Mouse (Mus musculus): Measurements from ENCODE around the gene Suds3.
A peak's percentile ranks its signal among the peaks of the same experiment; 100 is the strongest.

Gene Suds3

GRCm38 (mm10) chr5:117111774-117112112 is 4.2 kb downstream of the Suds3 start:
- no peak for DNase-seq (ENCODE audit: low spot score)

- no peak for DNase-seq (ENCODE audit: low spot score)
These were observed 4.7 kb downstream of the Suds3 start for GRCm38 (mm10) chr5:117111064-117111773.

GRCm38 (mm10) chr5:117109522-117109921 is 6.4 kb downstream of the Suds3 start:
- DNase-seq (ENCODE audit: low spot score) = no peak

GRCm38 (mm10) chr5:117108731-117109130 is 7.2 kb downstream of the Suds3 start:
- DNase-seq (ENCODE audit: low spot score) = no peak

- no peak for DNase-seq (ENCODE audit: low spot score)
These were observed 7.6 kb downstream of the Suds3 start for GRCm38 (mm10) chr5:117108292-117108691.

- DNase-seq (ENCODE audit: low spot score) = no peak
These were observed 10.2 kb downstream of the Suds3 start for GRCm38 (mm10) chr5:117105761-117106160.

GRCm38 (mm10) chr5:117104329-117104728 is 11.6 kb downstream of the Suds3 start:
- DNase-seq (ENCODE audit: low spot score) = no peak

- no peak for DNase-seq (ENCODE audit: low spot score)
These were observed 12.6 kb downstream of the Suds3 start for GRCm38 (mm10) chr5:117103194-117103929.

- DNase-seq (ENCODE audit: low spot score) = no peak
These were observed 16.2 kb downstream of the Suds3 start for GRCm38 (mm10) chr5:117099742-117100141.

GRCm38 (mm10) chr5:117099008-117099407 is 16.9 kb downstream of the Suds3 start:
- no peak for DNase-seq (ENCODE audit: low spot score)

- DNase-seq (ENCODE audit: low spot score) = peak; percentile 77
These were observed 19.2 kb downstream of the Suds3 start for GRCm38 (mm10) chr5:117096716-117097115.

GRCm38 (mm10) chr5:117094431-117094830 is 21.5 kb downstream of the Suds3 start:
- DNase-seq (ENCODE audit: low spot score) = peak; percentile 66

- no peak for DNase-seq (ENCODE audit: low spot score)
These were observed 26.1 kb downstream of the Suds3 start for GRCm38 (mm10) chr5:117089786-117090185.

GRCm38 (mm10) chr5:117089147-117089546 is 26.8 kb downstream of the Suds3 start:
- peak; percentile 27 for DNase-seq (ENCODE audit: low spot score)

- DNase-seq (ENCODE audit: low spot score) = peak; percentile 62
These were observed 28.2 kb downstream of the Suds3 start for GRCm38 (mm10) chr5:117087718-117088117.

GRCm38 (mm10) chr5:117069498-117069894 is 46.4 kb downstream of the Suds3 start:
- DNase-seq (ENCODE audit: low spot score) = peak; percentile 70

- DNase-seq (ENCODE audit: low spot score) = peak; percentile 71
These were observed 47.0 kb downstream of the Suds3 start for GRCm38 (mm10) chr5:117068808-117069497.

- no peak for DNase-seq (ENCODE audit: low spot score)
These were observed 47.7 kb downstream of the Suds3 start for GRCm38 (mm10) chr5:117068181-117068580.

- DNase-seq (ENCODE audit: low spot score) = no peak
These were observed 54.7 kb downstream of the Suds3 start for GRCm38 (mm10) chr5:117061251-117061650.

- no peak for DNase-seq (ENCODE audit: low spot score)
These were observed 55.3 kb downstream of the Suds3 start for GRCm38 (mm10) chr5:117060484-117061130.

GRCm38 (mm10) chr5:117049940-117050339 is 66.0 kb downstream of the Suds3 start:
- DNase-seq (ENCODE audit: low spot score) = no peak

GRCm38 (mm10) chr5:117045101-117045500 is 70.8 kb downstream of the Suds3 start:
- DNase-seq (ENCODE audit: low spot score) = no peak
